Mouse (Mus musculus) midbrain, embryonic 13.5 days (tissue): ENCODE data around the gene Mroh8. TPM values are rescaled to one million over a fixed set of nuclear protein-coding genes. Genes with fewer than 3 reads are reported as not detected.

Experiments
- ATAC-seq: fragments of 200-750 bp; cut with Nextera tagmentation; 2 replicates; pipeline ENCODE4 v1.8.0; 2017; ENCODE audit warnings: mild to moderate bottlenecking, moderate TSS enrichment, moderate library complexity
- H3K27ac ChIP-seq: fragments of 300-500 bp; sonication (generic); 2 replicates; pipeline ENCODE4 v1.5.1; 2015; ENCODE audit warnings: inconsistent platforms, mild to moderate bottlenecking, moderate library complexity
- H3K27me3 ChIP-seq: fragments of 300-500 bp; sonication (generic); 2 replicates; pipeline ENCODE4 v1.6.1; 2015; ENCODE audit warnings: mild to moderate bottlenecking, inconsistent platforms
- H3K36me3 ChIP-seq: fragments of 300-500 bp; sonication (generic); 2 replicates; pipeline ENCODE4 v1.6.1; 2015; ENCODE audit warnings: mild to moderate bottlenecking, inconsistent platforms
- H3K4me1 ChIP-seq: fragments of 300-500 bp; sonication (generic); replicated peaks from 2 replicates; pipeline ENCODE4 v1.6.1; 2015; ENCODE audit warnings: inconsistent platforms
- H3K4me2 ChIP-seq: fragments of 300-500 bp; sonication (generic); replicated peaks from 2 replicates; pipeline ENCODE4 v1.6.1; 2015; ENCODE audit warnings: moderate library complexity, mild to moderate bottlenecking, inconsistent platforms
- H3K4me3 ChIP-seq: fragments of 300-500 bp; sonication (generic); replicated peaks from 2 replicates; pipeline ENCODE4 v1.5.1; 2015; ENCODE audit warnings: mild to moderate bottlenecking, inconsistent platforms
- H3K9ac ChIP-seq: fragments of 300-500 bp; sonication (generic); replicated peaks from 2 replicates; pipeline ENCODE4 v1.6.1; 2015; ENCODE audit warnings: mild to moderate bottlenecking, inconsistent platforms
- H3K9me3 ChIP-seq: fragments of 300-500 bp; sonication (generic); 2 replicates; pipeline ENCODE4 v1.6.1; 2016; ENCODE audit warnings: mild to moderate bottlenecking, inconsistent platforms
- WGBS: fragments of 180-500 bp; shearing (Covaris S2); methylation state at CpG from one replicate; pipeline ENCODE4 v1.1.7; 2015; 5-methylcytosine and 5-hydroxymethylcytosine counted together
- polyA plus RNA-seq: library from polyadenylated mRNA; unstranded; fragments of >200 nt; fragmentation: Nextera tagmentation; extraction: Ambion mirVana; gene quantifications from 2 replicates; pipeline ENCODE4 v1.2.1, GENCODE M21; 2015

The Mroh8 gene
- 0.43 and 0.52 TPM in 2 replicates for polyA plus RNA-seq

- Histone ChIP-seq H3K4me3 (peak within 1 kb of the TSS; percentile 89), H3K27me3 (no peaks in the 10 kb centered on the region), H3K9me3 (no peaks in the 10 kb centered on the region), H3K27ac (peak within 1 kb of the TSS; percentile 93), H3K36me3 (peaks cover 24% of the 10 kb centered on the region), H3K4me2 (peak within 1 kb of the TSS; percentile 67), H3K9ac (peak within 1 kb of the TSS; percentile 94), H3K4me1 (peaks cover 21% of the 10 kb centered on the region)
- peak; percentile 80 for ATAC-seq
- WGBS = under 1% methylated on average over 29 of the region's 32 CpGs
Observed at GRCm38 (mm10) chr2:157279416-157279800, at the start of gene Mroh8. Gene Mroh8 (minus strand): TSS chr2:157279549.

- peaks cover 37% of the 10 kb centered on the region for H3K4me1 ChIP-seq
- 6% methylated on average over 11 of the region's 11 CpGs for WGBS
Observed at GRCm38 (mm10) chr2:157328570-157328969, 49.2 kb upstream of the Mroh8 start.

GRCm38 (mm10) chr2:157328106-157328505 is 48.8 kb upstream of the Mroh8 start:
- H3K9me3 ChIP-seq = no peaks in the 10 kb centered on the region

More at GRCm38 (mm10) chr2:157328570-157328969, 49.2 kb upstream of the Mroh8 start:
- peak overlapping the region; percentile 10; the same call in 1 of the 2 replicates for H3K4me2 ChIP-seq
- H3K36me3 ChIP-seq = peaks cover 38% of the 10 kb centered on the region
- H3K4me3 ChIP-seq = no peak overlapping the region
- H3K27me3 ChIP-seq = no peaks in the 10 kb centered on the region
- 0 out of 2 replicates have a peak overlapping the region, but pooled peaks have one; percentile 1 for H3K9ac ChIP-seq
- H3K9me3 ChIP-seq = no peaks in the 10 kb centered on the region
- peak overlapping the region; percentile 83 for H3K27ac ChIP-seq
- ATAC-seq = peak; percentile 84

GRCm38 (mm10) chr2:157325238-157325637 is 45.9 kb upstream of the Mroh8 start:
- H3K27me3 ChIP-seq = no peaks in the 10 kb centered on the region
- peaks cover 71% of the 10 kb centered on the region for H3K36me3 ChIP-seq
- no peak overlapping the region for H3K4me2 ChIP-seq
- ATAC-seq = no peak
- WGBS = 87% methylated on average over 2 of the region's 2 CpGs
- H3K4me1 ChIP-seq = peaks cover 32% of the 10 kb centered on the region
- no peaks in the 10 kb centered on the region for H3K9me3 ChIP-seq
- H3K4me3 ChIP-seq = no peak overlapping the region
- no peak overlapping the region for H3K27ac ChIP-seq
- no peak overlapping the region for H3K9ac ChIP-seq

More at GRCm38 (mm10) chr2:157328106-157328505, 48.8 kb upstream of the Mroh8 start:
- ATAC-seq = peak; percentile 75
- H3K27me3 ChIP-seq = no peaks in the 10 kb centered on the region
- peak overlapping the region; percentile 83 for H3K27ac ChIP-seq
- H3K4me2 ChIP-seq = peak overlapping the region; percentile 10; the same call in 1 of the 2 replicates
- peaks cover 37% of the 10 kb centered on the region for H3K4me1 ChIP-seq
- no peak overlapping the region for H3K9ac ChIP-seq
- peaks cover 42% of the 10 kb centered on the region for H3K36me3 ChIP-seq
- H3K4me3 ChIP-seq = no peak overlapping the region
- 8% methylated on average over 5 of the region's 5 CpGs for WGBS

- no peak for ATAC-seq
- Histone ChIP-seq H3K9ac (no peak overlapping the region), H3K27me3 (no peaks in the 10 kb centered on the region), H3K9me3 (no peaks in the 10 kb centered on the region), H3K4me2 (no peak overlapping the region), H3K27ac (peak overlapping the region; percentile 61), H3K4me1 (peaks cover 9% of the 10 kb centered on the region), H3K36me3 (peaks cover 91% of the 10 kb centered on the region), H3K4me3 (no peak overlapping the region)
- WGBS = 81% methylated on average over 5 of the region's 5 CpGs
Observed at GRCm38 (mm10) chr2:157322029-157322766, 42.8 kb upstream of the Mroh8 start.

- peaks cover 12% of the 10 kb centered on the region for H3K4me1 ChIP-seq
Observed at GRCm38 (mm10) chr2:157320886-157321285, 41.5 kb upstream of the Mroh8 start.

GRCm38 (mm10) chr2:157320135-157320534 is 40.8 kb upstream of the Mroh8 start:
- peak overlapping the region; percentile 60 for H3K27ac ChIP-seq
- H3K4me1 ChIP-seq = peaks cover 12% of the 10 kb centered on the region
- H3K9ac ChIP-seq = no peak overlapping the region
- no peaks in the 10 kb centered on the region for H3K27me3 ChIP-seq
- peaks cover 90% of the 10 kb centered on the region for H3K36me3 ChIP-seq
- no peak overlapping the region for H3K4me3 ChIP-seq
- no peaks in the 10 kb centered on the region for H3K9me3 ChIP-seq
- ATAC-seq = no peak
- no peak overlapping the region for H3K4me2 ChIP-seq
- 78% methylated on average over 8 of the region's 8 CpGs for WGBS

More at GRCm38 (mm10) chr2:157320886-157321285, 41.5 kb upstream of the Mroh8 start:
- no peaks in the 10 kb centered on the region for H3K9me3 ChIP-seq
- WGBS = 37% methylated on average over 5 of the region's 5 CpGs
- peak overlapping the region; percentile 60 for H3K27ac ChIP-seq
- no peaks in the 10 kb centered on the region for H3K27me3 ChIP-seq
- no peak overlapping the region for H3K4me3 ChIP-seq
- H3K36me3 ChIP-seq = peaks cover 91% of the 10 kb centered on the region
- no peak for ATAC-seq
- H3K4me2 ChIP-seq = no peak overlapping the region
- H3K9ac ChIP-seq = no peak overlapping the region

GRCm38 (mm10) chr2:157317220-157317619 is 37.9 kb upstream of the Mroh8 start:
- H3K4me3 ChIP-seq = no peak overlapping the region
- H3K27me3 ChIP-seq = no peaks in the 10 kb centered on the region
- ATAC-seq = no peak
- H3K9ac ChIP-seq = no peak overlapping the region
- H3K36me3 ChIP-seq = peaks cover 90% of the 10 kb centered on the region
- H3K4me1 ChIP-seq = peaks cover 28% of the 10 kb centered on the region
- H3K9me3 ChIP-seq = no peaks in the 10 kb centered on the region
- no peak overlapping the region for H3K4me2 ChIP-seq
- 94% methylated on average over 6 of the region's 6 CpGs for WGBS
- H3K27ac ChIP-seq = no peak overlapping the region; the same call in 1 of the 2 replicates

- peak overlapping the region; percentile 19; the same call in 1 of the 2 replicates for H3K27ac ChIP-seq
- H3K4me2 ChIP-seq = no peak overlapping the region
- no peak overlapping the region for H3K4me3 ChIP-seq
- ATAC-seq = no peak
- H3K9me3 ChIP-seq = no peaks in the 10 kb centered on the region
- H3K27me3 ChIP-seq = no peaks in the 10 kb centered on the region
- 80% methylated on average over 14 of the region's 14 CpGs for WGBS
- peaks cover 24% of the 10 kb centered on the region for H3K4me1 ChIP-seq
- H3K9ac ChIP-seq = 0 out of 2 replicates have a peak overlapping the region, but pooled peaks have one; percentile 8
- H3K36me3 ChIP-seq = peaks cover 90% of the 10 kb centered on the region
Observed at GRCm38 (mm10) chr2:157316358-157316933, 37.1 kb upstream of the Mroh8 start.

GRCm38 (mm10) chr2:157315486-157315885 is 36.1 kb upstream of the Mroh8 start:
- 86% methylated on average over 6 of the region's 6 CpGs for WGBS
- Histone ChIP-seq H3K36me3 (peaks cover 90% of the 10 kb centered on the region), H3K9ac (no peak overlapping the region), H3K27ac (0 out of 2 replicates have a peak overlapping the region, but pooled peaks have one; percentile 19), H3K27me3 (no peaks in the 10 kb centered on the region), H3K4me3 (no peak overlapping the region), H3K9me3 (no peaks in the 10 kb centered on the region), H3K4me2 (no peak overlapping the region), H3K4me1 (peaks cover 24% of the 10 kb centered on the region)
- no peak for ATAC-seq

GRCm38 (mm10) chr2:157314310-157314709 is 35.0 kb upstream of the Mroh8 start:
- no peak for ATAC-seq
- Histone ChIP-seq H3K36me3 (peaks cover 91% of the 10 kb centered on the region), H3K9ac (no peak overlapping the region; the same call in 1 of the 2 replicates), H3K4me2 (no peak overlapping the region), H3K9me3 (no peaks in the 10 kb centered on the region), H3K4me3 (no peak overlapping the region), H3K27me3 (no peaks in the 10 kb centered on the region), H3K27ac (peak overlapping the region; percentile 85), H3K4me1 (peaks cover 24% of the 10 kb centered on the region)
- WGBS = 65% methylated on average over 7 of the region's 7 CpGs

- Histone ChIP-seq H3K9me3 (no peaks in the 10 kb centered on the region), H3K36me3 (peaks cover 96% of the 10 kb centered on the region), H3K4me3 (no peak overlapping the region), H3K27ac (peak overlapping the region; percentile 85), H3K9ac (peak overlapping the region; percentile 23; the same call in 1 of the 2 replicates), H3K4me2 (no peak overlapping the region), H3K27me3 (no peaks in the 10 kb centered on the region), H3K4me1 (peaks cover 24% of the 10 kb centered on the region)
- peak; percentile 80 for ATAC-seq
- 58% methylated on average over 3 of the region's 3 CpGs for WGBS
Observed at GRCm38 (mm10) chr2:157313718-157314117, 34.4 kb upstream of the Mroh8 start.
